Mouse (Mus musculus): ENCODE measurements around the gene Mrps25.

DNA sequence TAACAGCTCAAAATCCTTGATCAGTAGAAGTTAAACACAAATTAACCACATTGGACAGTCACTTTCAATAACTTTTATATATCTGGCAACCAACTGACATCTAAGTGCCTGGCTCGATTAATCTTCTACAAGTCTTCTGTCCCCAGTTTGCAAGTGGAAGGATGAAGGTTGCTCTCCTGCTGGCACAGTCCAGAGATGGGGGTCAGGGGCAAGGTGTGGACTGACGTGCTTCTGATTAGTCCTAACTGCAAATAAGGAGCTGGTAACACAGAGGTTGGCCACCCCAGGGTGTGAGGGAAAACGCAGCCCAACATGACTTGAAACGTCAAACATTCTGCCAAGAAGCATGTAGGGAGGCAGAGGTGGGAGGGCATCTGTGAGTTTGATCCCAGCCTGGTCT, 47.9 kb upstream of the Mrps25 start:
- TF ChIP-seq CTCF (IDR thresholded peaks at IDR 0.05; ENCODE audit: low read depth, low read length) (no peak), POLR2A (IDR thresholded peaks at IDR 0.05; ENCODE audit: borderline replicate concordance, low read depth, low read length) (no peak)

All from bone marrow macrophage, adult 2 months (primary cell).